Mouse (Mus musculus) embryo, embryonic 9.5 days (tissue): ENCODE measurements around the gene Cops4.
A peak's percentile ranks its signal among the peaks of the same experiment; 100 is the strongest.

ENCODE experiments used
- DNase-seq: peaks from one replicate; pipeline ENCODE4 v3.0.0-alpha.2; 2017; ENCODE audit errors: extremely low spot score

Gene Cops4

DNA sequence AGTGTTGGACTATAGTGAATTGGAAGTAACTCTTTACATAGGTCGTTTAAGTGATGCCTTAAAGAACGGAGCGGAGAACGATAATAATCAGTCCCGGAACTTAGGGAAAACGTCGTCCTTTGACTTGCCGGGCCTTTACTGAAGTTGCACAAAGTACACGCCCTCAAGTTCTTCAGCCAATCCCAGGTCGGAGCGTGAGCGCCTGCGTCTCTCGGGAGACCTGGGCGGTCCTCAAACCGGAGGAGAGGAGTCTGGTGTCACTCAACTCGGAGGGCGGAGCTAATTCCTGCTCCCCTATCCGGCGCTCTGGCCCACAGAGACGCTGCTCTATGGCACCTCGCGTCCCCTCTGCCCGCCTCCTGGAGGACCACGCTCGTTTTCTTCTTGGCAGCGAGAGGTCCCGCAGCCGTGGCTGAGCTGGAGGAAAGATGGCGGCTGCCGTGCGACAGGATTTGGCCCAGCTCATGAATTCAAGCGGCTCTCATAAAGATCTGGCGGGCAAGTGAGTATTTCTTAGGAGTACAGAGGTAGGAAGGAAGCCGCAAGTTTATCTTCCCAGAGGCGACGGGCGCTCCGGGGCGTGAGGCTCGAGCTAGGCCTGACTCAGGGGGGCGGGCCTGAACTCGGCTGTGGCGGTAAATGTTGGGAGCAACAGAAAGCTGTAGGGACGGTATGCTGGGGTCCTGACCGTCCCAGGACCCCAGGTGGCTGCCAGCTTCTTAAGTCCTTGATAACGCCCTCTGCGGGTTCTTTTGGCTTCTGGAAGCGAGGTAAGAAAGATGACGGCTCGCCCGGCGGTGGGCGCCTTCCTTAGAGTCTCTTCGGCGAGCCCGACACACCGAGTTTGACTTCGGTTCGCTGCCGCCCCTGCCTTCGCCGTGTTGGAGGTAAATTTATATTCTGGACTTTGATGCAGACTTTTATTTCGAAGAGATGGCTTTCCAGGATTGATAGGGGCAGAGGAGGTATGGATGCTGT is at the start of gene Cops4:
Gene Cops4 (plus strand): TSS at position 261 of the 978 bp plus-strand sequence.
- DNase-seq, result peak; percentile 99

DNA sequence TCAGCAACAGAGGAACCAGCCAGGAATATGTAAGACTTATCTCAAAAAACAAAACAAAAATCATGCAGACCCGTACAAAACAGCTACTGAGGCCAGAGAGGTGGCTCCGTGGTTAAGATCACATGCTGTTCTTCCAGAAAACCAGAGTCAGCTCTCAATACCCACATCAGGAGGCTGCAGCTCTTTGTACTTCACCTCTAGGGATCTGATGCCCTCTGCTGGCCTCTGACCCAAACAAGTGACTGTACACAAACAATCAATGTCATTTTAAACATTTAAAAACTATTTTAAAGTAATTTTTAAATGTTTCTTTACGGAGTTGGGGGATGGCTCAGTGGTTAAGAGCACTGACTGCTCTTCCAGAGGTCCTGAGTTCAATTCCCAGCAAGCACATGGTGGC is 41.8 kb upstream of the Cops4 start:
- no peak for DNase-seq

DNA sequence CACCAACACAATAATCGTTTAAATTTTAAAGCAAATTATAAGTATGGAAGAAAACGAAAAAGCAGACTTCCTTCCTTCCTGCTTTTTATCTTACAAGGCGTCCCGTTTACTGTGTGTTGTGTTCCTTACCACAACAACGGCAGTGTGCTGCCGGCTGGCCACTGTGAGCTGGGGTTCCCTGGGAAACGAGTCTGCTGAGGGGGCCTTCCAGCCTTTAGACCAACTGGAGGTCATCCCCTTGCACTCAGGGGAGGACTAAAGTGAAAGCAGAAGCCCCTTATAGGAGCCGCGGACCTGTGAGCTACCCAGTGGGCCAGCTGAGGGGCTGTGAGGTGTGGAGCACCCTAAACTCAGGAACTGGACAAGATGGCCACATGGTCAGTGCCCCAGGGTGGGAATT is 40.5 kb upstream of the Cops4 start:
- DNase-seq, result no peak

DNA sequence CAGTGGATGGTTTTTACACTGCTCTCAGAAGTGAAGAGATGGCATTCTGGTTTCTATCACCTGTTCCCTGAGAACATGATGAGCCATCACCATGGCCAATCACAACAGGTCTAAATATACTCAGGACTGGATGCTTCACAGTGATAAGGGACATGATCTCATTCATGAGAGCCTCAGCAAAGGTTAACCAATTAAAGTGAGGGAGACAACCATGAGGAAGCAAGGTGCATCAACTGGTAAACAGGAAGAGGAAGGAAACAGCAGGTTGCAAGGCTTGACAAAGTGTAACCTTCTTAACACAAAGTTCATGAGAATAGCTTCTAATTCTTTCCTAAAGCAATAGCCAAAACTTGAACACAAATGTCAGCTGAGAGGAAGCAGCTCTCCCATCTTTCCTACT is 34.5 kb upstream of the Cops4 start:
- DNase-seq, result no peak

DNA sequence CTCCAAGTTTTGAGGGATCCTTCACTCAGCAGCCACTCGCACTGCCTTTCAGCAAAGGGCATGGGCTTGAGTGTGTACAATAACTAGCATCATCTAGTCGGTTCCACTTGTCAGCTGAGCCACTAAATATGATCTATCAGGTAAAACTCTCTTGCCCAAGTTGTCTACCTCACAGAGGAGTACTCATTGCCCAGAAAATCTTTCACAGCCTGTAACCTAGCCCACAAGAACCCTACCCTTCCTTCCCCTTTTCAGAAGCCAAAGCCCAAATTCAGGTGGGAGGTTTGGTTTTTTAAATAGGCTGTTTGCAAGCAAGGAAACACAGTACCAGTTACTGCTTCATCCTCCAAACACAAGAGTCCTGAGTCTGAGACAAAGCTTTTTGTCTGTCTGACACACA is 31.0 kb upstream of the Cops4 start:
- DNase-seq, result no peak

DNA sequence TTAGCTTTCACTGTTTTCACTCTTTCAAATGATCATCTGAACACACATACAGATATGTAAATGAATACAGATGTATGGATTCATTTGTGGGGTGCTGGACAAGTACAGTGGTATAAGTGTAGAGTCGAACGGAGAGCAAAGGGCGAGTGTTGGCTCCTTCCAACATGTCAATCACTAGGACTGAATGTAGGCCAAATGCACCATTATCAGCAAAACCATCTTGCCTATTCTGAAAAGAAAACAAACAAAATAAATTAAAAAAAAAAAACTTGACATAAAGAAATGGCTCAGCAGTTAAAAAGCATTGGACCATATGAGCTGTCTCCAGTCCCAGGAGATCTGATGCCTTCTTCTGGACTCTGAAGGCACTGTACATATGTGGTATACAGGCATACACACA is 29.9 kb upstream of the Cops4 start:
- no peak for DNase-seq

DNA sequence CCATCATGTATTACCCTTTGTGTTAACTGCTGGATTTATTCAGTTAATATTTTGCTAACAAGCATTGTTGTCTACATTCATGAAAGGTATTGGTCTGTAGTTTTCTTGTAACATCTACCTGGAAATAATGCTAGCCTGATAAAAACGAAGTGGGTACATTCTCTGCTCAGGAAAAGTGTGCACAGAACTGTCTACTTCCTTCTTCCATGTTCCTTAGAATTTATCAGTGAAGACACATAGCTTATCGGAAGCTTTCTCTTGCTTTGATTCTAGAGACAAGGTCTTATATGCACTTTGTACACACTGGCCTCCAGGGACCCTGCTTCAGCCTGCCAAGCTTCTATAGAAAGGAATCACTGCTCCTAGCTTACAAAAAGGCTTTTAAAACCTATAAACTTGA is 28.8 kb upstream of the Cops4 start:
- DNase-seq, result no peak

DNA sequence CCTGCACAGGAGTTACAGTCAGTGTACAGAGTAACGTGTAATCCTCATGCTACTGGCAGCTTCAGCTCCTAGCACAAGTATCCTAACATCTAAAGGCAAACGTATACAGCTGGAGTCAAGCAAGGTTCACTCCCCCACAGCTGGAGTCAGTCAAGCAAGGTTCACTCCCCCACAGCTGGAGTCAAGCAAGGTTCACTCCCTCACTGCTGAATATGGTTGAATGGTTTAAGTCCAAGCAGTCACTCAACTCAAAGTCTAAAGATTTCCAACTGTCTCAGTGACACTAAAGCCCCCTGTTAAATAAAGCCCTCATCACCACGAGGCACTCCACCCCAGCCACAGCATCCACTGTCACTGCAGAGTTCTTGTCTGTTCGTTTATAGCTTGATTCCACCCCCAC is 26.4 kb upstream of the Cops4 start:
- DNase-seq, result no peak

DNA sequence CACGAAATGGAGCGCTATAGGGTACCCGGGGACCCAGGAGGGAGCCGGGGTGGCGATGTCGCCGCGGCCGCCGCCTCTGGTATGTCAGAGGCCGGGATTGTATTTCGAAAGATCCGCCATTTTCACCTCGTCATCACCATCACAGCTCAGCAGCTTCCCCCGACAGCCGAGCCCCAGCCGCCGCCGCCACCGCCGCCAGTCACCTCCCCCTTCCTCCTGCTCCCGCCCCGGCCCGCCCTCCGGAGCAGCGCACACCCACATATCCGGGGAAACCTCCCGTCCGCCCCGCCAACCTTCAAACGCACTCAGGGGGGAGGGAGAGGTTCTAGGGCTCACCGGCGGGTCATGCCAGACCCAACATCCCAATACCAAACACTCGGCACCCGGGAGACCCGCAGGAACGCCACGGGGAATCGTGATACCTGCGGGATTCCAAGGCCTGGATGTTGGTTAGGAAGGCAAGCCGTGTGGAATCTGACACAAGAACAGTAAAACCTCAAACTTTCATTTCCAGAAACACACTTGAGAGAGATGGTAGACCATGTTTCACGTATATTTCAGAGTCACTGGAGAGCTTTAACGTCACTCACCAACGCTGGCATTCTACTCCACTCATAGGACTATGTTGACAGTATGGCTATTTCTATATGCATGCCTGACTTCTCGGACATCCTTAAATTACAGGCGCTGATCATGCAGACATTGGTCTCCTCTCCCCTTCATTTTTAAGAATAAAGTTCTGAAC is 19.5 kb upstream of the Cops4 start:
- DNase-seq, result peak; percentile 82

DNA sequence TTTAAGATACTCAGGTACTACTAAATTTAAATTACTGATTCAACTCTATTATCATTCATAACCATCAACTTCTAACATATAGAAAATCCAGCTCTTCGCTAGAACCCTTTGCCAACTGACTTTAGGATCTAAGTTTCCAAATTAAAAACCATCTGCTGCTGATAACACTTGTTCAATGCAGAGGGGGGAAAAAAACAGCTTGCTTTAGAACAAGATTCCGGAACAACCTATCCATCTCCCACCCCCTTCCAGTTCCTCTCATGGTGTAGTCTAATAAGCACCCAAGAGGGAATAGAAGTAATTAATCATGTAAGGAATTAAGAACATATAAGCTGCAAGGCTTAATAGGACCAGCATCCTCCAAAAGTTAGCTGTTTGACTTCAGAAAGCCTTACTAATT is 18.9 kb upstream of the Cops4 start:
- no peak for DNase-seq

DNA sequence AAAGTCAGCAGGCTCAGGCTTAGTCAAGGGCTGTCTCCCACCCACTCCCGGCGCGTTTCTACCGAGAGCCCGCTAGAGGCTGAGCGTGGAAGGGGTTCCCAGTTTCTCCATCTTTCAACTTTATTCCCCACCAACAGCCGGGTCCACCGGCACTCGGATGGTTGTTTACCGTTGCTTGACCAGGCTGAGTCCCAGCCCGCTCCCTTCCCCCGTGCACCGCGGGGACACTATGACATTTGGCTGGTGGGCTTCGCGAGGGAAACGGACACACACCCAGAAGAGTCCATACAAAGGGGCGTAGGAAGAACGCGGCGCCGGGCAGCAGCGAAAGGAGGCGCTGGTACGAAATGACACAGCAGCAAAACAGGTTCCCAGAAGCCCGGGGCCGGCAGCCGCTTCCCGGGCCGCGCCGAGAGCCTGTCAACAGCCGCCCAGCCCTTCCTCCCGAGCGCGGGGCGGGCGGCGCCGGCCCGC is 18.2 kb upstream of the Cops4 start:
- DNase-seq, result peak; percentile 54

DNA sequence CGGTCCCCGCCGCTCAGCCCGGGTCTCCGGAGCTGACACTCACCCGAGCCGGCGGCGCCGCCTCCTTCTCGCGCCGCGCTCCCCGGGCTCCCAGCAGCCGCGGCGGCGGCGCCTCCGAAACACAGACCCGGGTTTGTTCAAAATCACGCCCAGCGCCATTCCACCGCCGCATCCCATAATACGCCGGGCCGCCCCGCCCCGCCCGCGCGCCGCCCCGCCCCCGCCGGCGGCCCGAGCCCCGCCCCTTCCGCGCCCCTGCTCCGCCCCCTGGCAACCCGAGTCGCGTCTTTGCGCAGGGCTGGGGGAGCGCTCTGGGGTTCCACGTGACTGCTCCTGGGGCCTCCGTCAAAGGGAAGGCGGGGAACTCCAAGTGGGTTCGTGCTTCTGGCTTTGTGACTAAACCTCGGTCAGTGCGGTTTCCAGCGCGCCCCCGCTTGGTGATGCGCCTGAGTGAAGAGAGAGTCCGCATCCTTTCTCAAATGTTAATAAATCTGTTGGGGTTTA is 17.6 kb upstream of the Cops4 start, which contains the start of gene Lin54:
Gene Lin54 (minus strand): TSS at position 182 of the 504 bp plus-strand sequence.
- DNase-seq, result peak; percentile 97

DNA sequence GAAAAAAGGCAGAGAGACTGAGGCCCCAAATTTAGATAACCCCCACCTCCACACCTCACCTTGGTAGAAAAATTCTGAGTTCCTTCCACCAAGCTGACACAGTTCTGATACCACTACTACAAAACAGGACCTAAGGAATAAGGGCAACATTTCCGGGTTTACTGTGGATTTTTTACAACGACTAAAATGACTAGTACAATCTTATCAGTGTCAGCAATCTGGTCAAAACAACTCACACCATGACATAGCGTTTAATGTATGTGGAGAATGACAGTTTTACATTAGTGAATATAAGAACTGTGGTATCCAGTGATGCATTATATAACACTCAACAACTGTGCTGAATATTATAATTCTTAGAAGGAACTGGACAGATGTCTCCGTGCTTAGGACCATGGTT is 16.8 kb upstream of the Cops4 start:
- no peak for DNase-seq

DNA sequence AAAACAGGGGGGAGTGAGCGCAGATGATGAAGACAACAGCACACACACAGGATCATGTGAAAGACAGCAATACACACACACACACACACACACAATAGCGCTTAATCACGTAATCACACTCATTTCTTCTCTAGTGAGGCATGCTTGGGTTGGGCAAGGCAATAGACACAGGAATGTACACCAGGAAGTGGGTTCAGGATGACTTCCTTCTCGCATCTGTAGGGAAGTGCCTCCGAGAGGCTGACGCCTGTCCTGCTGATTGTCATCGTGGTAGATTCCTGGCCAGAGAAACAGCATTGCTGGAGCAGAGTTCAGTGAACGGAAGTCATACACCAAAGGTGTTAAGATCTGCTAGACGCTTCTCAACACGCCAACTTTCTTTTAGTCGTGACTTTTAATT is 8.9 kb upstream of the Cops4 start:
- DNase-seq, result no peak

DNA sequence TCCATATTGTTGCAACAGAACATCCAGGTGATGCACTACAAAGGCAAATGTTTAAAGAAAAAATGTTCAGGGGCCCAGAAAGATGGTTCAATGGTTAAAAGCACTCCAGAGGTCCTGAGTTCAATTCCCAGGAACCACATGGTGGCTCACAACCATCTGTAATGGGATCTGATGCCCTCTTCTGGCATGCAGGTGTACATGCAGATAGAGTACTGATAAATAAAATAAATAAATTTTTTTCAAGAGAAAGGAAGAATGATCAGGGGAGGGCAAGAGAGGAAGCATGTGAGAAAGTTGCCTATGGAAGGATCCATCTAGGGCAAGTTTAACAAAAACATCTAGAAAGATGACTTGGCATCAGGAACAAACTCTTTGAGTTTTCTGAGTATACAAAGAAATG is 5.5 kb upstream of the Cops4 start:
- DNase-seq, result no peak

DNA sequence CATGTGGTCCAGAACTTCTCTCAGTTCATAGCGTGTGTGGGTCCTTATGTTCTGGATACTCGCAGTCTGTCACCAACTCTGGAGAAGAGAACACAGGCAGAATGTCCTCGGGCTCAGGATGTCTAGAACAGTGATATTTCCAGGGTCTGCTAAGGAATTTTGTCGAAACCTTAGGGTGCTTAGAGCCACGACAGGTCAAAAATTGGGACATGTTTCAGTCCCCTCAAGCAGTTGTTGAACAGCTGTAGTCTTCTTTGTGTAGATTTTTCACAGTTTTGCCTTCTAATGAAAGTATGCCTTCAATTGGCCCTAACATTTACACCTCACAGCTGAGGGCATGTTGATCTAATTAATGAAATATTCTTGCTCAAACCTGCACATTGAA is 910 bp downstream of the Cops4 start:
- DNase-seq, result no peak

DNA sequence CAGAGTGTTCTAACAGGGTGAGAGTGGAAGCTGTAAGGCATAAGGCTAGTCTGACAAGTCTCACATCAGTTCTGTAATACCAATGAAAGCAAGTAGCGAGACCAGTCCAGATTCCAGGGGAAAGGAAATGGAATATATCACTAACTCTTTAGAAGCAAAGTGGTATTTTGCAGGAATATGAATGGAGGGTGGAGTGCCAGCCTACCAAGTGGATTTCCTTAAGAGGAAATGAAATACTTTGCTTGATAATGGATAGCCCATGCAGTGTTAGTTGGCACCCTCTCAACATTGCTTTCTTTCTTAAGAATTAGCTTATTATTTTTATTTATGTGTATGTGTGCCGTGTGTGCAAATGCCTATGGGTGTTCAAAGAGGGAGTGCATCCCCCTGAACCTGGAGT is 2.1 kb downstream of the Cops4 start:
- no peak for DNase-seq

DNA sequence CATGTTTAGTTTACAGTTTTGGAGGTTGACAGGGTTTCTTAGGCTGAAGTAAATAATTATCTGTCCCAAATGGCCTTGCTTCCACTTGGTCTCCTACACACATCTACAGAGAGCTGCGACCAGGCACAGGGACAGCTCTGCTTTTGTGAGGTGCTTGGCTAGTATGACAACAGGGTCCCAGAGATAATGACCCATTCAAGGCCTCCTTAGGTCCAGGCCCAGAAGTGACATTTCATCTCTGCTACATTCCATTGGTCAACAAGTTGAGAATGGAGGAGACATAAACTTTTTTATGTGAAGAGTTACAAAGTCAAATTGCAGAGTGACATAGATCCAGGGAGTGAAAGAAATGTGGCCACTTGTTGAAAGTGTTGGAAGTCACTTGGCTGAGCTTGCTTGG is 5.2 kb downstream of the Cops4 start:
- DNase-seq, result no peak

DNA sequence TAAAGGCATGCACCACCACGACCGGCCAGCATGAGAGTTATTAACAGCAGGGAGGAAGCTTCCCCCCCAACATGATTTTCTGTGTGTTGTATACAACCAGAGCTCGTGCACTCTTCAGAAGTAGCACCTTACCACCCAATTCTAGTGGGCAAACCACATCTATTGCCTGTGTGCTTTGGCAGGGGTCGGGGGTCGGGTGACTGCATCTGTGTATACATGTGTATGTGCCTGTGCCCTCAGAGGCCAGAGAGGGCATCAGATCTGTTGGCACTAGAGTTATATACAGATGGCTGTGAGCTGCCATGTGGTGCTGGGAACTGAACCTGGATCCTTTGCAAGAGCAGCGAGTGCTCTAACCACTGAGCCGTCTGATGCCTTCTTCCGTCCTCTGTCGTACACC is 6.8 kb downstream of the Cops4 start:
- no peak for DNase-seq

DNA sequence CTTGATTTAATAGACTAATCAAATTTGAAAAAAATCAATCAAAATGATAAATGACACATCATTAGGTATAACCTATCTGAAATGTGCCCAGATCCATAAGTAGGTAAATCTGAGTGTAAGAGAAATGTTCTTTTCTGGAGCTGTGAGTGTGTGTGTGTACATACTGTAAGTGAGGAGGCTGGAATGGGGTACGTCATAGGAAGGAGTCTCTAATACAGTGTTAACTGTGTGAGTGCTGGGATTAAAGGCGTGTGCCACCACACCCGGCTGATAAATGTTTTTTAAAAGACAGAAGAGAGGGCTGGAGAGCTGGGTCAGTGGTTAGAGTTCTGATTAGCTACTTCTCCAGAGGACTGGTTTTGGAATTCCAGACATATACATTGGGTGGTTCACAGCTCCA is 7.5 kb downstream of the Cops4 start:
- DNase-seq, result no peak

DNA sequence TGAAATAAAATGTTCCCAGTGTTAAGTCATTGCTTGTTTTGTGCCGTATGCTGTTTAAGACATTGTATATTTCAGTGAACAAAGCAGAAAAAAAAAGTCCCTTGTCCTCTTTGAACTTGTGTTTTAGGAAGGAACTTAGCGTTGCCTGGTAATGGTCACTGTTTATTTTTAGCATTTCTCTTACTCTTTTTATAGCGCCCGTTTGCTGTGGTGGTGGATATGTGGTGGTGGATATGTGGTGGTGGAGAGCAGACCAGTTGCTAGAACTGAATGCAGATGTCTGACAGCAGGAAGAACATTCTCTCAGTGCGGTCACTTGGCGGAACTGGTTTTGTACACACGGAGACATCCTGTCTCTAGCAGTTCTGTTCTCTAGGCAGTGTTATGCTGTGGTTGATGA is 8.1 kb downstream of the Cops4 start:
- DNase-seq, result no peak

DNA sequence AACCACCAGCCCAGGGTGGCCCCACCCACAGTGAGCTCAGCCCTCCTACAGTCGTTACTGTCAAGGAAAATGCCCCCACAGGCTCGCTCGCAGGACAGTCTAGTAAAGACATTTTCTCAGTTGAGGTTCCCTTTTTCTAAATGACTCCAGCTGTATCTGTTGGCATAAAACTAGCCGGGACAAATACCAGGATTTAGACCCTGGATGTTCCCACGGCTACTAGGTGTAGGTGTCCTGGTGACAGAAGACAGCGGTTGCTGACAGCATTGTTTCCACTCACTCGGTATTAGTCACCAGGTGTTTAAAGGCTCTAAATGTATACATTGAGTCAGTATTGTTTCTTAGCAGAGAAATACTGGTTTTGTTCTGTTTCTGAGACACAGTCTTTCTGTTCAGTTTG is 17.7 kb downstream of the Cops4 start:
- no peak for DNase-seq

DNA sequence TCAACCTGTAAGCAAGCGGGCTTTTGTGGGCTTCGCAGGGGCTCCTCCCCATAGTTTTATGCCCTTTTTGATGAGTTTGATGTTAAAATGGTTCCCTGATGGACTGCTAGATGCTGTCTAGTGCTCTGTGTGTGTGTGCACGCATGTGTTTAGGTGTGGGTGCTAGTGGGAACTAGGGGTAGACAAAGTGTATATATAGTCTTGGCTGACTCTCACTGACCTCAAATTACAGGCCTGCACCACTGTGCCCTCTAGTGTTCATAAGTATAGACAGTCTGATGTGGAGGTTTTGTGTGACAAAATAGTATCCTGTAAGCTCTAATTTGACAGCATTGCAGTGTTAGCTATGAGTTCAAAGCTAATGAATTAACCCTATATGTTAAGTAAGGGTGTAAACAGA is 18.5 kb downstream of the Cops4 start:
- peak; percentile 24 for DNase-seq
